Mouse (Mus musculus): ENCODE measurements at regions not wholly inside any gene's neighbourhood (a gene's known extent, or its start where the extent isn't known, plus 50 kb on each side); places are given as distances from the start of the nearest gene placed in this dataset.
A peak's percentile ranks its signal among the peaks of the same experiment; 100 is the strongest.
"Not testable (repeated sequence)": the region's sequence is repeated elsewhere in the genome, so short reads cannot be mapped to it uniquely, and the experiment has no call there.

DNA sequence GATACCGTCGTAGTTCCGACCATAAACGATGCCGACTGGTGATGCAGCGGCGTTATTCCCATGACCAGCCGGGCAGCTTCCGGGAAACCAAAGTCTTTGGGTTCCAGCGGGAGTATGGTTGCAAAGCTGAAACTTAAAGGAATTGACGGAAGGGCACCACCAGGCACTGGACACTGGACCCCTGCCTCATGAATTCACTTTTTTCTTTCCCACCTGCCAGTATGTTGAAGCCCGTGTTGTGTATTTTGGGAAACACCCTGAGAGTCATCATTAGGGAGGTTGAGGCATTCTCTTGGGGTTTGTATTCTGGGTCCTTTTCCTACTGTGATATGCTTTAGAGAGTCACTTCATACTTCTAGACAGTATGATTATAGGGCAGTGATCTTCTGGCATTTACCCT, 197.9 kb downstream of the Samd9l start:
- H3K27me3 ChIP-seq (ENCODE audit: control insufficient read depth, insufficient read depth, low read length); H3K27ac ChIP-seq (ENCODE audit: low read length); ATAC-seq (replicated peaks; ENCODE audit: extremely low read depth, insufficient read depth, low FRiP score); H3K36me3 ChIP-seq (ENCODE audit: control insufficient read depth, insufficient read depth); H3K4me2 ChIP-seq (ENCODE audit: low read depth, low read length); H3K9ac ChIP-seq (ENCODE audit: low read length); H3K9me3 ChIP-seq (replicated peaks; ENCODE audit: control insufficient read depth, low read length); H3K4me1 ChIP-seq (ENCODE audit: control insufficient read depth, insufficient read depth, low read length); H3K4me3 ChIP-seq (ENCODE audit: low read length): not testable (repeated sequence)
- WGBS = 49% methylated on average over 12 of the region's 12 CpGs

DNA sequence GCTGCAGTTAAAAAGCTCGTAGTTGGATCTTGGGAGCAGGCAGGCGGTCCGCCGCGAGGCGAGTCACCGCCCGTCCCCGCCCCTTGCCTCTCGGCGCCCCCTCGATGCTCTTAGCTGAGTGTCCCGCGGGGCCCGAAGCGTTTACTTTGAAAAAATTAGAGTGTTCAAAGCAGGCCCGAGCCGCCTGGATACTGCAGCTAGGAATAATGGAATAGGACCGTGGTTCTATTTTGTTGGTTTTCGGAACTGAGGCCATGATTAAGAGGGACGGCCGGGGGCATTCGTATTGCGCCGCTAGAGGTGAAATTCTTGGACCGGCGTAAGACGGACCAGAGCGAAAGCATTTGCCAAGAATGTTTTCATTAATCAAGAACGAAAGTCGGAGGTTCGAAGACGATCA, 198.3 kb downstream of the Samd9l start:
- Histone ChIP-seq H3K4me1 (ENCODE audit: control insufficient read depth, insufficient read depth, low read length) (no peaks in the 10 kb centered on the region), H3K27me3 (ENCODE audit: control insufficient read depth, insufficient read depth, low read length) (no peaks in the 10 kb centered on the region), H3K9me3 (replicated peaks; ENCODE audit: control insufficient read depth, low read length) (0 out of 2 replicates have a peak, but pooled peaks cover 2% of the 10 kb centered on the region), H3K36me3 (ENCODE audit: control insufficient read depth, insufficient read depth) (no peaks in the 10 kb centered on the region), H3K27ac (ENCODE audit: low read length) (no peak overlapping the region), H3K9ac (ENCODE audit: low read length) (no peak overlapping the region), H3K4me2 (ENCODE audit: low read depth, low read length) (no peak overlapping the region), H3K4me3 (ENCODE audit: low read length) (no peak overlapping the region)
- no peak for ATAC-seq (replicated peaks; ENCODE audit: extremely low read depth, insufficient read depth, low FRiP score)
- WGBS = 60% methylated on average over 30 of the region's 33 CpGs

DNA sequence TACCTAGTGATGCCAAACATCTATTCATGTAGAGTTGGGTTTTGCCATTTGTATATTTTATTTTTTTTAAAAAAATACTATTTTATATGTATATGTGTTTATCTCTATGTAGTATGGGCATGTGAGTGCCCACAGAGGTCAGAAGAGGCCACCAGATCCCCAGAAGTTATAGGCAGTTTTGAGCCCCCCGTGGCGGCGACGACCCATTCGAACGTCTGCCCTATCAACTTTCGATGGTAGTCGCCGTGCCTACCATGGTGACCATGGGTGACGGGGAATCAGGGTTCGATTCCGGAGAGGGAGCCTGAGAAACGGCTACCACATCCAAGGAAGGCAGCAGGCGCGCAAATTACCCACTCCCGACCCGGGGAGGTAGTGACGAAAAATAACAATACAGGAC, 198.8 kb downstream of the Samd9l start:
- H3K4me2 ChIP-seq (ENCODE audit: low read depth, low read length); H3K9ac ChIP-seq (ENCODE audit: low read length); H3K36me3 ChIP-seq (ENCODE audit: control insufficient read depth, insufficient read depth); H3K9me3 ChIP-seq (replicated peaks; ENCODE audit: control insufficient read depth, low read length); H3K4me1 ChIP-seq (ENCODE audit: control insufficient read depth, insufficient read depth, low read length); H3K27ac ChIP-seq (ENCODE audit: low read length); H3K4me3 ChIP-seq (ENCODE audit: low read length); ATAC-seq (replicated peaks; ENCODE audit: extremely low read depth, insufficient read depth, low FRiP score); H3K27me3 ChIP-seq (ENCODE audit: control insufficient read depth, insufficient read depth, low read length): not testable (repeated sequence)
- WGBS = 80% methylated on average over 15 of the region's 18 CpGs

DNA sequence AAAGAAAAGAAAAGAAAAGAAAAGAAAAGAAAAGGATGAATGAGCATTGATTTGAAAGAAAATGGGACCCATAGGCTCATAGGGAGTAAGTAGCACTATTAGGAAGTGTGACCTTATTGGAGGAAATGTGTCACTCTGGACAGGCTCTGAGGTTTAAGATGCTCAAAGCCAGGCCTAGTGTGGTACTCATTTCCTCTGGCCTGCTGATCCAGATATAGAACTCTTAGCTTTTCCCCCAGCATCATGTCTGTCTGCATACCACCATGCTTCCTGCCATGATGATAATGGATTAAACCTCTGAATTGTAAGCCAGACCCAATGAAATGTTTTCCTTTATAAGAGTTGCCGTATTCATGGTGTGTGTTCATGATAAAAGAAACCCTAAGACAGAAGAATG, 206.9 kb downstream of the Samd9l start:
- H3K9ac ChIP-seq (ENCODE audit: low read length); ATAC-seq (replicated peaks; ENCODE audit: extremely low read depth, insufficient read depth, low FRiP score); H3K4me1 ChIP-seq (ENCODE audit: control insufficient read depth, insufficient read depth, low read length); H3K36me3 ChIP-seq (ENCODE audit: control insufficient read depth, insufficient read depth); H3K27me3 ChIP-seq (ENCODE audit: control insufficient read depth, insufficient read depth, low read length); H3K4me3 ChIP-seq (ENCODE audit: low read length); H3K9me3 ChIP-seq (replicated peaks; ENCODE audit: control insufficient read depth, low read length); H3K4me2 ChIP-seq (ENCODE audit: low read depth, low read length); H3K27ac ChIP-seq (ENCODE audit: low read length): not testable (repeated sequence)
- WGBS = 61% methylated on average over 1 of the region's 1 CpGs

DNA sequence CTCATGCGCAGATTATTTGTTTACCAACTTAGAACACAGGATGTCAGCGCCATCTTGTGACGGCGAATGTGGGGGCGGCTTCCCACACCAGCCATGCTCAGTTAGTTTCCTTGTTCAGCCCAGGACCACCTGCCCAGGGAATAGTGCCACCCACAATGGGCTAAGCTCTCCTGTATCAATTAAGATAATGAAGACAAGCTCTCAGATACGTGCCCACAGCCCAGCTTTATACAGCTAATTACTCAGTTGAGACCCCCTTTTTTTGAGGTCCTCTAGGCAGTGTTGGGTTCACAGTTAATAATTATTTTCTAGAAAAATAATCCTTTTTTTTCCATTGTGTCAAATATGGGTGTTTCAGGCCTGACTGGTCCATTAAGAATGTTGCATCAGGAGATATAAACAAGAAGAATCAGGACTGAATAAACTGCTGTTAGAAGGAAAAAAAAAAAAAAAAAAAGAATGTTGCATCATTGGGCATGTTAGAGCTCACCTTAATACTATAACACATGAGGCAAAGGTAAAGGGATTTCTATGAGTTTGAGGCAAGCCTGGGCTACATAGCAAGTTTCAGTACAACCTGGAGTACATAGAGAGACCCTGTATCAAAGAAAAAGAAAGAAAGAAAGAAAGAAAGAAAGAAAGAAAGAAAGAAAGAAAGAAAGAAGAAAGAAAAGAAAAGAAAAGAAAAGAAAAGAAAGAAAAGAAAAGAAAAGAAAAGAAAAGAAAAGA, 207.5 kb downstream of the Samd9l start:
- not testable (repeated sequence) for H3K4me3 ChIP-seq (ENCODE audit: low read length); H3K36me3 ChIP-seq (ENCODE audit: control insufficient read depth, insufficient read depth); H3K9ac ChIP-seq (ENCODE audit: low read length); H3K27ac ChIP-seq (ENCODE audit: low read length); H3K9me3 ChIP-seq (replicated peaks; ENCODE audit: control insufficient read depth, low read length); H3K4me2 ChIP-seq (ENCODE audit: low read depth, low read length); H3K4me1 ChIP-seq (ENCODE audit: control insufficient read depth, insufficient read depth, low read length); H3K27me3 ChIP-seq (ENCODE audit: control insufficient read depth, insufficient read depth, low read length)
- WGBS = 81% methylated on average over 5 of the region's 6 CpGs
- ATAC-seq (replicated peaks; ENCODE audit: extremely low read depth, insufficient read depth, low FRiP score) = 0 out of 2 replicates have a peak, but pooled peaks have one; percentile 41

DNA sequence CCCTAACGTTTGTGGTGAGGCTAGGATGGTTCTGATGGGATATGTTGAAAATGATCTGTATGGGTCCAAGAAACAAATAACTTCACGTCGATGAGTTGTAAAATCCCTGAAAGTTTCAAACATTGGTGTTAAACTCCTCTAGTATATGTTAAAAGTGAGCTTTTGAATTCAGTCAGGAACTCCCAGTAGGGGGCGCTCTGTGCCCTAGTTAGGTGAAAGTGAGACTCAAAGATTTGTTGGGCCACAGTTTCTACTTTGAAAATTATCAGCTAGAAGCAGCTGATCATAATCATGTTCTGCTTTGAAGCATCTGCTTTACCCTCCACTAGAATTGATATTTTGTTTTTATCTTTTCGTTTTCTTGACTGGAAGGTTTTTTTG, 215.6 kb downstream of the Samd9l start:
- H3K27me3 ChIP-seq (ENCODE audit: control insufficient read depth, insufficient read depth, low read length) = no peaks in the 10 kb centered on the region
- H3K4me3 ChIP-seq (ENCODE audit: low read length) = no peak overlapping the region
- no peak overlapping the region for H3K27ac ChIP-seq (ENCODE audit: low read length)
- H3K4me1 ChIP-seq (ENCODE audit: control insufficient read depth, insufficient read depth, low read length) = no peaks in the 10 kb centered on the region
- WGBS = 33% methylated on average over 5 of the region's 5 CpGs
- H3K9ac ChIP-seq (ENCODE audit: low read length) = no peak overlapping the region
- no peak overlapping the region for H3K4me2 ChIP-seq (ENCODE audit: low read depth, low read length)
- H3K9me3 ChIP-seq (replicated peaks; ENCODE audit: control insufficient read depth, low read length) = peaks cover 14% of the 10 kb centered on the region
- no peaks in the 10 kb centered on the region for H3K36me3 ChIP-seq (ENCODE audit: control insufficient read depth, insufficient read depth)
- no peak for ATAC-seq (replicated peaks; ENCODE audit: extremely low read depth, insufficient read depth, low FRiP score)

DNA sequence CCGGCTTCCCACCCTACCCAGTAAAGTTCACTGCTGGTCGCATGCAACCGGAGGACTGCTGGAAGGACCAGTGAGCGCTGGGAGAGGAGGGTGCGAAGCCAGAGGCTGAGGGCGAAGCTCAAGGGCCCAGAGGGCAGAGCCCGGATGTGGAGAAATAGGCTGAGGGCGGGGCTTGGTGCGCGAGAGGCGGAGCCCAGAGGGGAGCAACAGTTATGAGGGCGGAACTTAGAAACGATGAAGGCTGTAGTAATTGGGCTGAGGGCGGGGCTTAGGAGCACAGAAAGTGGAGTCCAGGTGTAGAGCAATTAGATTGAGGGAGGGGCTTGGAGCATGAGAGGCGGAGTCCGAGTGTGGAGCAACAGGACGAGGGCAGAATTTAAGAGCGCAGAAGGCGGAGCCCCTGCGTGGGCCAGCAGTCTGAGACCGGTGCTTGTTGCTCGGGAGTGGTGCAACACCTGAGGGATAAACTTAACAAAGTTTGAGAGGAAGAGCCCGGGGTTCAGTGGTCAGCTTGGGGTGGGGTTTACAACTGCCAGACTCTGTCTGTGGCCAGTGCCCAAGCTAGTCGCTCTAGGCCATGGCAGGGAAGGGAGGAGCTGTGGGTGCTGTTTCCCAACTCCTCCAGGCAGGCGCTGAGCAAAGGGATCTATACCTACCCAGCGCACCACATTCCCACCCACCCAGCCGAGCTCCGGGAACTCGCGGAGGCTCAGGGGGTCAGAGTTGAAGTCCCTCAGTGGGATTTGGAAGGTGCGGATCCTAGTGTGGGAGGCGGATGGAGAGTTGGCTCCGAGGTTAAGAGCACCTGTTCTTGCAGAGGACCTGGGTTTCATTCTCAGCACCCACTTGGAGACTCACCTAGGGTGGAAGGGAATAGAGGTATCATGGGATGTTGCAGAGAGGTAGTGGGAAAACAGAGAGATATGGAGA, 216.2 kb downstream of the Samd9l start:
- Histone ChIP-seq H3K4me2 (ENCODE audit: low read depth, low read length) (peak overlapping the region; percentile 19), H3K27ac (ENCODE audit: low read length) (no peak overlapping the region), H3K4me1 (ENCODE audit: control insufficient read depth, insufficient read depth, low read length) (no peaks in the 10 kb centered on the region), H3K9me3 (replicated peaks; ENCODE audit: control insufficient read depth, low read length) (peaks cover 14% of the 10 kb centered on the region), H3K9ac (ENCODE audit: low read length) (no peak overlapping the region), H3K27me3 (ENCODE audit: control insufficient read depth, insufficient read depth, low read length) (no peaks in the 10 kb centered on the region), H3K4me3 (ENCODE audit: low read length) (peak overlapping the region; percentile 5), H3K36me3 (ENCODE audit: control insufficient read depth, insufficient read depth) (no peaks in the 10 kb centered on the region)
- 35% methylated on average over 33 of the region's 33 CpGs for WGBS
- ATAC-seq (replicated peaks; ENCODE audit: extremely low read depth, insufficient read depth, low FRiP score) = peak; percentile 74

DNA sequence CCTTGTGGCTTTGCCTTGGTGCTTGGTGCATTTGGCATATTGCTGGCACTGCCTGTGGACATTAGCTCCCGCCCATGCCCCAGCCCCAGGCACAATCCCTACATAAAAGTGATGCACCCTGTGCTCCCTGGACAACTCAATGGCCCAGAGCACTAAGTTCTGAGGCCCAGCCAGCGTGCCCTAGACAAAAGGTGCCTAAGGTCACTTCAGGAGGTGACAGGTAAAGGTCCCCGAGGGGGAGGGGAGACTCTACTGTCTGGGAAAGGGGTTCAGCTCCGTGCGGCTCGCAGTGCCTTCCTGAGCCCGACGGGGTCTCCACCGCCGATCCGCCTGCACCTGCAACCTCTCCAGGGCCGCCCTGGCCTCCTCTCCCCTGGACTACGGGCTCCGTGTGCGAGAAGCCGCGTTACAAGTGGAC, 216.9 kb downstream of the Samd9l start:
- not testable (repeated sequence) for H3K4me1 ChIP-seq (ENCODE audit: control insufficient read depth, insufficient read depth, low read length); ATAC-seq (replicated peaks; ENCODE audit: extremely low read depth, insufficient read depth, low FRiP score); H3K36me3 ChIP-seq (ENCODE audit: control insufficient read depth, insufficient read depth); H3K27me3 ChIP-seq (ENCODE audit: control insufficient read depth, insufficient read depth, low read length); H3K27ac ChIP-seq (ENCODE audit: low read length); H3K9ac ChIP-seq (ENCODE audit: low read length)
- WGBS = 28% methylated on average over 17 of the region's 17 CpGs
- Histone ChIP-seq H3K4me2 (ENCODE audit: low read depth, low read length) (peak overlapping the region; percentile 19), H3K4me3 (ENCODE audit: low read length) (peak overlapping the region; percentile 5), H3K9me3 (replicated peaks; ENCODE audit: control insufficient read depth, low read length) (peaks cover 14% of the 10 kb centered on the region)

Measured in heart, embryonic 16.5 days (tissue).